Mouse (Mus musculus) hematopoietic multipotent progenitor cell, adult 10-12 weeks (in vitro differentiated cells): Measurements from ENCODE around the gene Mrps24. TPM values are rescaled to one million over a fixed set of nuclear protein-coding genes. Genes with fewer than 3 reads are reported as not detected.

Experiments
- polyA plus RNA-seq: library from polyadenylated mRNA; stranded (reverse); fragments of >175 nt; gene quantifications from 2 replicates; pipeline ENCODE4 v1.2.3, GENCODE M21; 2012; ENCODE audit warnings: low replicate concordance

Mrps24 gene
- polyA plus RNA-seq = 89.1 and 159 TPM in 2 replicates

GRCm38 (mm10) chr11:5715630-5716105 lies at the start of gene Mrps24:
Gene Mrps24 (minus strand): TSS chr11:5715680.

GRCm38 (mm10) chr11:5761820-5762632 lies 46.5 kb upstream of the Mrps24 start, which contains the start of gene Urgcp:
Gene Urgcp (minus strand): TSS chr11:5762376.

Other genes starting within 250 kb of the Mrps24 start
- gene Xbp1, start 195.0 kb downstream of the Mrps24 start, polyA plus RNA-seq = 62.8 and 175 TPM in 2 replicates
- gene Ccdc117, start 173.5 kb downstream of the Mrps24 start, polyA plus RNA-seq = 5.2 and 8.4 TPM in 2 replicates
- gene Ankrd36, start 146.0 kb downstream of the Mrps24 start, polyA plus RNA-seq = not detected in 2 replicates
- 9.2 and 10.9 TPM in 2 replicates for gene Urgcp, start 46.7 kb upstream of the Mrps24 start, polyA plus RNA-seq
- 195 and 215 TPM in 2 replicates for gene Dbnl, start 72.8 kb upstream of the Mrps24 start, polyA plus RNA-seq
- gene Pgam2, start 88.1 kb upstream of the Mrps24 start, polyA plus RNA-seq = 0.44 TPM in 1 of 2 replicates, not detected in the other
- gene Polm, start 122.3 kb upstream of the Mrps24 start, polyA plus RNA-seq = 50.1 and 80.9 TPM in 2 replicates
- 0.48 and 0.84 TPM in 2 replicates for gene Aebp1, start 146.3 kb upstream of the Mrps24 start, polyA plus RNA-seq
- 215 and 262 TPM in 2 replicates for gene Pold2, start 162.6 kb upstream of the Mrps24 start, polyA plus RNA-seq
- gene Myl7, start 183.1 kb upstream of the Mrps24 start, polyA plus RNA-seq = not detected in 2 replicates
- not detected in 2 replicates for gene Gck, start 234.4 kb upstream of the Mrps24 start, polyA plus RNA-seq
- gene Ykt6, start 240.0 kb upstream of the Mrps24 start, polyA plus RNA-seq = 9.0 and 10.0 TPM in 2 replicates